Mouse (Mus musculus) spleen, embryonic (tissue): ENCODE measurements around the gene Inpp5a.
"Not testable (repeated sequence)": the region's sequence is repeated elsewhere in the genome, so short reads cannot be mapped to it uniquely, and the experiment has no call there.

ENCODE experiments used
- CTCF ChIA-PET: fragments of 350-600 bp; sonication (Branson Sonifier 250); formaldehyde crosslinking; loops from one replicate; lab custom pipeline; 2022; lab: Charles Lee

Inpp5a gene

DNA sequence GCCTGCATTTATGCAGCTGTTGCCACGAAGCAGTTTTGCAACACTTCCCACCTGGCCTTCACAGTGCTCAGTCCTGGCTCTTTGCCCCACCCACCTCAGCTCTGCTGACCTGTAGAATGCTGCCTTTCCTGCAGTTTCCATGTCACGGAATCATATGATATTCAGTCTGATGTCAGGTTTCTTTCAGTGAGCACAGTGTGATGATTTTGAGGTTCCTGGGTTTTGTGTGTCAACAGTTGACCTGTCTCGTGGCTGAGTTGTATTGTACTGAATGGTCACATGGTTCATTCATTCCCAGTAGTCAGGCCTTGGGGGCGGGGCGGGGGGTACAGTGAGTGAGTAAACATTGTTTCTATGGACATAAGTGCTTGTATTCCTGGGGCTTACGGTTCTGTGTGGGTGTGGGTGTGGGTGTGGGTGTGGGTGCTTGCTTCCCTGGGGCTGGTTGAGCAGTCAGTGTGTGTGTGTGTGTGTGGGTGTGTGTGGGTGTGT, 9.7 kb downstream of the Inpp5a start:
- CTCF ChIA-PET = no interaction called here

DNA sequence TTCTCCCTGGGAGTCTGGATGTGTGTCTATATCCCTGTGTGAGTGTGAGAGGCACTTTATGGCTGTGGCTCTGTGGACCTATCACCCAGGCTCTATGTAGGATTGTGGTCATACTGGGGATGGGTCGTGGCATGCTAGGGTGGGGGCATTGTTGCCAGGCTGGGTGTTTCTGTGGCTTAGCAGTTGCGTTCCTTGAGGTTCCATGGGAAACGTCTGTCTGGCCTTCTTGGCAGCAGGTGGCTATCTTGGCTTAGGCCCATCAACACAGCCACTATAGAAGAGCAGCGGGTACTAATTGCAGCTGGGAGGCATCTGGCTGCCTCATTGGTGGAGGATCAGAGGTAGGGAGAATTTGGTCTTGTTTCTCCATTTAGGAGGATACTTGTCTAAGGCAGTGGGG, 10.7 kb downstream of the Inpp5a start:
- CTCF ChIA-PET = no interaction called here

DNA sequence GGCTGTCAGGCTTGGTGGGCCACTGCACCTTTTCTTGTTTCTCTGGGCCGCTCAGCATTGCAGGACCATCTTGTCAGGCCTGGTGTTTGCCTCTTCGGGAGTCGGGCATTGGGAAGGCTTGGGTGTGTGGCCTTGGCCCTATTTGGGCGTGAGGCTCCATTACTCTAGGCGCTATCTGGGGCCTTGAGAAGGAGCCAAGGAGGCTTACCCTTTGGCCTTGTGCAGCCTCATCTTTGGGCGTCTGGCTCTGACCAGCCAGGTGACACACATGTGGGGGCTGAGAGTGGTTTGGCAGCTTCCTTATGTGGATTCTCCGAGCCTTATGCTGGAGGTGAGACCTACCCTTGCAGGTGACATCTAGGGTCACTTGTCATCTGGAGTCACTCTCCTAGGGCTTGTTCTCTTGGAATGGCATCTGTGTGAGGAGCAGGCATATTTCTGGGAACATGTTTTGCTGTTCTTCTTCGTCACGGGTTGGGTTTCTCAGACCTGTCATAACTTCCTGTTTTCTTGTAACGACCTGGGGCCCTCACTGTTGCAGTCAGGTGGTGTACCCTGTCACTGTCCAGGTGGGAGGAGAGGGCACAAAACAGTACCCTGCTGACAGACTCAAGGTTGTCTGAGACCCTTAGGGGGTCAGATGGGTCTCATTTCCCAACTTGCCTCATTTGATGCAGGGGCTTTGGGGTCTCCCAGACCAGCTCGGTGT, 11.2 kb downstream of the Inpp5a start:
- CTCF ChIA-PET = no interaction called here

DNA sequence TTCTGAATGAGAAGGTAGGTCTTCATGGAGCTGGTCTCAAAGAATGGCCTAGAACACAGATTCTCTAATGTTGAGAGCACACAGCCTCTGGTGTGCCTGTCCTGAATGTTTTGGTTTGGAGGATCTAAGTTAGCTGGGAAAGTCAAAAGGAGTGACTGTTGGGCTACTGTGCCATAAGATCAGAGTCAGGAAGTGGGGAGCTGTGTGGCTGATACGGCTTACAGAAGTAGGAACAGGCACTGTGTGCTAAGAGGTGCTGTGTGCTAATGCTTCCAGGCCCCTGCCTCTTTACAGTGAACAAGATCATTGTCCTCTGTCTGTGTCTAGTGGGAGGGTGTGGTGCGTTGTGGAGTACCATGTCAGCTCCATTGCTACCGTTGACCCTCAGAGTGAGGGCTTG, 12.0 kb downstream of the Inpp5a start:
- CTCF ChIA-PET = no interaction called here

DNA sequence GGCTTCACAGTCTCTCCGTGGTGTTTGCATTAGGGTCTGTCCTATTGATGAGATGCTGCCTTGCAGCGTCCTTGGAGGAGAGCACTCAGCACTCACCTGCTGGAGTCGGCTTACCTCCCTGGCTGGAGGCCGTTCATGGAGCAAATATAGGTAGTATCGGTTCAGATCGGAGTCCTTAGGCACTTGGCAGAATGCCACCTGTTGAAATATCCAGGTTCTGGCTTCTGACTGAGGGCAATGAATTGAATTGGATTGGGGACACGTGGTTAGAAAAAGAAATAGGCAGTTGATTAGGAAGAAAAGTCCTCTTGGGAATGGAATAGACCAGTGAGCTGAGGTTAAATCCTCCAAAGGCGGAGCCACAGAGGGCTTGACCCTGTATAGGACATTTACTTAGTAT, 12.9 kb downstream of the Inpp5a start:
- CTCF ChIA-PET = interaction anchor here (1.0 to 1.2 kb wide), 2 partner anchors 9 to 99 kb away, joined by 3 read pairs; no protein-coding TSS in a partner anchor

DNA sequence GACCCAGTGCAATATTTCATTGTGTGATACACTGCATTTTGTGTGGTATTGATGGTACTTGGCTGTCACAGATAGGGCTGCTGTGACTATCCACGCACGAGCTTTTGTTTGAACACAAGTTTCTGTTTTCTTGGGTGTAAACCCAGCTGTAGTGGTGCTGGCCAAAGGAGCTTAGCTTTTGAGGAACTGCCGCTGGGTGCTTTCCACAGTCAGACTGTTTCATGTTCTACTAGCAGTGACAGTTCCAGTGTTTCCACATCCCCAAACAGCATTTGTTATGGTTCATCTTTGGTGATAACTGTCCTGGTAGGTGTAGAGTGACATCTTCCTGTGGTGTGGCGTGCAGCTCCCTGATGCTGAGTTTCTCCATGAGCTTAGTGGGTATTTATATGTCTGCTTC, 13.8 kb downstream of the Inpp5a start:
- CTCF ChIA-PET = interaction anchor here (1.2 kb wide), 1 partner anchor 100 kb away, joined by 3 read pairs; no protein-coding TSS in a partner anchor

DNA sequence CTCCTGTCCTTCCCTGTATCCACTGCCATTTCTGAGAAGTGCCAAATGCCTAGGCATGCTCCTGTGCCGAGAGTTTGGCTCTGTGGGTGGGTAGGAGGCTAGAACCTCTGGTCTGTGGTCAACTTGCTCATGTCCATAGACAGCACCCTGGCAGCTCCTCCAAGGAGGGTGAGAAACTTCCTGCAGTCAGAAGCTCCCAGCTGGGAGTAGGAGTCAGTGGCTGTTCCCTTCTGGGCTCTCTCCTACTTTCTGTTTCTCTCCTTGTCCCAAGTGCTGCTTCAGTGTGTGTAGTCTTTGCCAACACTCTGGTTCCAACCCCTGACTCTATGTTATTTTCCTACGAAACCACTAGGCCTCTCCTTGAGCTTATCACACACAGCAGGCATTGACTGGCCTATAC, 17.7 kb downstream of the Inpp5a start:
- CTCF ChIA-PET = interaction anchor here (0.6 kb wide), 1 partner anchor 20 kb away, joined by 3 read pairs; no protein-coding TSS in a partner anchor

DNA sequence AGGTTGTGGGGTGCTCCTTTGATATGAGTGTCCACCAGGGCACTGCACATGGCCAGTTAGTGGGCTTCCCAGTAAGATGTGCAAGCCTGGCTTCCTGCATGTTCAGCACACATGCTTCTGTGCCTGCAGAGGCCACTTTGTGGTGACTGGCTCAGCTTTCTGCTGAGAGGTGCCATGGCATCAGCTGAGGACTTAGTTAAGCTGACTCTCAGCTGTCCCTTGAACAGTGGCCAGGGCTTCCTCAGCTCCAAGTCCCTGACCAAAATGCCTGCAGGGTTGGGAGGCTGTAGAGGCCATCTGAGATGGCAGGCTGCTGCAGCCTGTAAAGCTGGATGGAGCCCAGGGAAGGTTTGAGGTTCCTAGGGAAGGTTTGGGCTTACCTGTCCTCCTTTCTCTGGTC, 19.1 kb downstream of the Inpp5a start:
- CTCF ChIA-PET = no interaction called here

DNA sequence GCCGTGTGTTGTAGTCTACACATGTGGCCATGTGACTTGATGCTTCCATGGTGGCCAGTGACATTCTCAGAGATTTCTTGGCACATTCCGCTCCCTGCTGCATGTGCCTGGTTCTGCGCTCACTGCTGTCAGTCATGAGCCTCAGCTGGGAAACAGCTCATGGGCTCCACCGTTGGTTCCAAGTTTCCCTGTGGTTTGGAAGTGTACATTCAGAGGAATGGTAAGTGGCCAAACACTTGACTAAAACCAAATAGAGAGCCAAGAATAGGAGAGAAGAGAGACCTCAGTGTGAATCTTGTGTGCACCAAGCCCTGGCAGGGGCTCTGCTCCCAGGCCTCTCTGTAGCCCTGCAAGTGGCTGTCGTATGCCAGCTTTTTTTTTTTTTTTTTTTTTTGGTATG, 21.0 kb downstream of the Inpp5a start:
- CTCF ChIA-PET = interaction anchor here (0.6 kb wide), 2 partner anchors 36 to 194 kb away, joined by 3 to 5 read pairs; no protein-coding TSS in a partner anchor

DNA sequence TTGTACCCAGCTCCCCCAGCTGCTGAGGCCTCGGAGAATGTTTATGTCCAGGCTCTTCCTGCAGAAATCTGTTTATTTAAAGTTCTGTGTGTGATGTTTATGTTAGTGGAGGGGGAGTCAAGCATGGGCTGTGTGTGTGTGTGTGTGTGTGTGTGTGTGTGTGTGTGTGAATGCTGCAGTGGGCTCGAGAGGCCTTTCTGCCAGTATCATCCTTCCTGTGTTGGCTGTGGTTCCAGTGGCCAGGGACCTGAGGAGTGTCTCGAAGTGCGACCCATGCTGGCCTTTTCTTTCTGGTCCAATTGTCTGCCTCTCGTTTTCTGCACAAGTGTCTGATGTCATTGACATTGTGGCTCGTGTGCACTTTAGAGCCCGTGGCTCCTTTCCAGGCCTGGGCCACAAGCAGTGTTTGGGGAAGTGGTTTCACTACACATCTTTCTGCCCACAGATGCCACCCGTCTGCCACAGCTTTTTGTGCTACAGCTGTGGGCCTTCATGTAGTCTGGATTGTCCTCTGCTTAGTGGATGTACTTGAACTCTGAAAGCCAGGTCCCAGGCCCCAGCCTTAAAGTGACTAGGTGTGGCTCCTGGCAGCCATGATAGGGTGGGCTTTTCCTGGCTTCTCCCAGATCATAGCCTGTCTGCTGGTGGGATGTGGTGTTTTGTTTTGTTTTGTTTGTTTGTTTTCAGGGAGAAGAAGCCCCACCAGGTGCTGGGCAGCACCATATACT, 23.5 kb downstream of the Inpp5a start:
- CTCF ChIA-PET = no interaction called here

DNA sequence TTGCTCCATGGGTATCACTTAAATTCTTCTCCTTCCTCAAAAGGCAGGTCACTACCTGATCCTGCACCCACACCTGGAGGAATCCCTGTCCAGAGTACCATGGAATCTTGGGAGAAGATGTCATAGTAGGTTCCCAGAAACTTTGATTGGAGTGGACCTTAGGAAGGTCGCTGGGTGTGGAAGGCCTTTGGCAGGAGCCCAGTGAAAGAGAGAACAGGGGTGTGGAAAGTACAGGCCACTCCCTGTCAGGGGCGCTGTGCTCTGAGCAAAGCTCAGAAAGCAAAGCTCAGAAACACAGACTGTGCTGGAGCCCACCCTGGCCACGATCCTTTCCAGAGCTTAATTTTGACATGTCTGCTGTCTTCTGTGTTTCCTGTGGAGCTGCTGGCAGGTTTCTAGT, 24.5 kb downstream of the Inpp5a start:
- CTCF ChIA-PET = no interaction called here

DNA sequence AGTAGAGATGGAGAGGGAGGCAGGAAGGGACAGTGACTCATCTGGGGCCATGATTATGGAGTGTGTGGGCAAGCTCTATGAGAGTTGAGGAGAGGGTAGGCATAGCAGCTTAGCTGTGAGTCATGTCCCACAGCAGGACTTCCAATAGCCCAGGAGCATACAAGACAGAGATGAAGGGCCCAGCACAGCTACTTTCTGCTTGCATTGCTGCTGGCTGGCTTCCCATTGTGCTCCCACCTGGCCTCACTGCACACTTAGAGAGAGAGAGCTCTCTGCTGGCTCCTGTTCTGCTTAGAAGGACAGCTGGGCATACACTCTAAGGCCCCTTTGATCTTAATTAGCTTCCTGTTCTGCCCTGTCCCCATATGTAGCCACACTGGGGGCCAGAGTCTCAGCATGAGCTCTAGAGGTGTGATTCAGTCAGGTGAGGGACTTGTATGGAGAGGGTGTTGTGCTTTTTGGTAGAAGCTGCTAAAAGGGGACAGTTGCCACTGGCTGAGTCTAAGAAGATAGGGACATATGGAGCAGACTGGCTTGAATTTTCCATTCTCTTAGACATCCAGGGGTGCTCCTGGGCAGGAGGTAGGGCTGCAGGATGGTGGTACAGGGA, 26.8 kb downstream of the Inpp5a start:
- CTCF ChIA-PET = no interaction called here

DNA sequence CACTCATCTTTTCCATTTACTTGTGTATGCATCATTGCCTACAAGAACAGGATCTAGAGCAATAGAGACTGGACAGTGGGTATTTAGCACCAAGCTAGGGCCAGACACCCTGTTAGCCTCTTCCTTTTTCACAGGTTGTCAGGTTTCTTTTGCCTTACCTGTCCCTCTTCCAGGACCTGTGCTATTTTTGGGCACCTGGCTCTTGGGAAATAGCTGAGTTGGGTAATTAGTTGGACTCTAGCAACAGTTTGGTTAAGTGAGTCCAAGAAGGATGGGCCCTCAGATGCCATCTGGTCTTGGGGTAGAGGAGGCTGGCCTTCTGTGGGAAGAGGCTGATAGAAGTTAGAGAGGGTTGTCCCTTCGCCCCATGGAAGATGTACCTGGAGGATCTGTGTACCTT, 29.5 kb downstream of the Inpp5a start:
- CTCF ChIA-PET = no interaction called here

DNA sequence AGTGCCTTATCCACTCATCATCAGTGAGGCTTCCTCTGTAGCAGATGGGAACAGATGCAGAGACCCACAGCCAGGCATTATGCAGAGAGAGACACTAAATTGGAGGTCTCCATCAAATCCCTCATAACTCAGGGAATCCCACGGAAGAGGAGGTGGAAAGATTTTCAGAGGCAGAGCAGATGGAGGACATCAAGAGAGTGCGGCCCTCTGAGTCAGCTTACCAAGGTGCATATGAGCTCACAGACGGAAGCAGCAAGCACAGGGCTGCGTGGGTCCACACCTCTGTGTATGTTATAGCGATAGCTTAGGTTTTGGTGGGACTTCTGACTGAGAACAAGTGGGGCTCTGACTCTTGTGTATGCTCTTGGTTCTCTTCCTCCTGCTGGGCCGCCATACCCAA, 33.9 kb downstream of the Inpp5a start:
- CTCF ChIA-PET = no interaction called here

DNA sequence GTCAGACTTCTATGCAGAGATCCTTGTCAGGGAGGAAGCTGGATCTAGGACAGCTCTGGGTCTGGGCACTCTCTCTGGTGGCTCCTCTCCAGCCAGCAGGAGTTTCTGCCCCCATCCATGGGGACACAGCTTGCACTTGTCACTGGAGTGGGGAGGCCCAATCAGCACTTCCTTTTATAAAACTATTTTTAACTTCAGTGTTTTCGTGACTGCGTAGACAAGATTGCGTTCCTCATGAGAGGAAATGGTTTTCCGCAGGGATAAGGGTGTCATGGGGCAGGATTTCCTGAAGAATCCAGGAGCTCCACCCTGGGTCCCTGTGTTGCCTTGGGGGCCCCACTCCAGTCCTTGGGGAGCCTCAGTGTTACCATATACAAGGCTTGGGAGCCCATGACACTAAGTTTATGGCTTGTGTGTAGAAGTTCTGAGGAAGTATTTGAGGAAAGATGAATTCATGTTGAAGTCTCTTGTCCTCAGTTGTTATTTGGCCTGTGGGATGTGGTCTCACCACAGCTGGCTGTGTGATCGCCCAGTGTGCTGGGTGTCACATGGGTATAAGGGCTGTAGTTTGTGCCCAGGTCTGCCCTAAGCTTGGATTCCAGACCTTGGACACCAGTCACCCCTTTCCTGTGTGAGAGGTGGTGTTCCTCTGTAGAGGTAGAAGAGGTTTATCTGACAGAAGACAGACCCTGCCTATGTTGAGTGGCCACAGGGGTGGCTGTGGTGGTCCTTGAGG, 45.4 kb downstream of the Inpp5a start:
- CTCF ChIA-PET = no interaction called here

DNA sequence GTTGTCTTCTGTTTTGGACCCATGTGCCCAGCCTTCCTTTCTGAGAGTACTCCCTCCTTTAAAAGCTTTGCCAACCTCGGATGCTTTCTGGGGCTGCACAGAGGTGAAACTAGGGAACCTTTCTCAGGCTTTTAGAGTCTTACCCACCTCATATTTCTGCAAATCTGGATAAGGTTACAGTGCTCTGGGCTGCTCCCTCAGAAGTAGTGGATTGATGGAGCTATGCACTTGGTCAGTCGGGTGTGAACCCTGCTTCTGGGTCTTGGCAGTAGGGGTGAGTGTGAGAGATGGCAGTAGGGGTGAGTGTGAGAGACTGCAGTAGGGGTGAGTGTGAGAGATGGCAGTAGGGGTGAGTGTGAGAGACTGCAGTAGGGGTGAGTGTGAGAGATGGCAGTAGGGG, 46.0 kb downstream of the Inpp5a start:
- CTCF ChIA-PET = not testable (repeated sequence)

DNA sequence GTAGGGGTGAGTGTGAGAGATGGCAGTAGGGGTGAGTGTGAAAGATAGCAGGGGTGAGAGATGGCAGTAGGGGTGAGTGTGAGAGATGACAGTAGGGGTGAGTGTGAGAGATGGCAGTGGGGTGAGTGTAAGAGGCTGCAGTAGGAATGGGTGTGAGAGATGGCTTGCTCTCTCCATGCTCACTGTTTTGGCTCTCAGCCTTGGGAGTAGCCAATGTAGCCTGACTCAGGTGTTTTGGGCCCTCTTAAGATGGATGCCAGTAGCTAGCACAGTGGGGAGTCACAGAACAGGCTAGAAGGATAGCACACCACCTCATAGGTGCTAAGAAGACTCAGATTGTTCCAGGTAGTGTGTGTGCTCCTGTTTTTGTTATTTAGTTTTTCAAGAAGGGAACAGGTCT, 46.8 kb downstream of the Inpp5a start:
- CTCF ChIA-PET = no interaction called here

DNA sequence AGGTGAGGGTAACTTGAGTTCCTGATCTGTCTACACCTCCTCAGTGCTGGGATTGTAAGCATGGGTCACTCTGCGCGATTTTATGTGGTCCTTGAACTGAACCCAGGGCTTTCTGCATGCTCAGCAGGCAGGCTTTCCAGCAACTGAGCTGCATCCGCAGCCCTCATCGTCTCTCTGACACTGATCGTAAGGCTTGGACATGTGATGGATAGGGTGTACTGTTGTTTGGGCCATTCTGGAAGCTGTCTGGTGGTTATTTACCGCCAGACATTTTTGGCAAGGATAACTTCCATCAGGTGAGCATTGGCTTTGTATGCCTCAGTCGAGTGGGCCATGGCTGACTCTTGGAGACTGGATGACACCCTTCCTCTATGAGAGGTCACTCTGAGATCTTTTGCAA, 48.0 kb downstream of the Inpp5a start:
- CTCF ChIA-PET = no interaction called here

DNA sequence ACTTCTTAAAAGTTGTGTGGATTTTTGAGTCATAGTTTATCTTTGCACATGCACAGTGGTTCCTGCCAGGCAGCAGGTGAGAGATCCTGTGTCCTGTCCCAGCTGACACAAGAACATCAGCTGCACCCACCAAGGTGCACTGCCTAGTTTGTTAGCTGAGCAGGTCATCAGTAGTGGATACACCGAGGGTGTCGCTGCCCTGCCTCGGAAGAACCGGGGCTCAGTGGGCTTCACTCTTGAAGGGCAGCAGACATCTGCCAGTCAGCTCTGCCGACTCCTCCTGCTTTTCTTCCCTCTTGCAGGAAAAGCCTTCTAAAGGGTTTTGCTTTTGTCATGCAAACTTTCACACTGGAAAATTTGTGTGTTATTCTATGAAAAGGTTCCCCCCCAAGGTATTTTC, 48.6 kb downstream of the Inpp5a start:
- CTCF ChIA-PET = no interaction called here

DNA sequence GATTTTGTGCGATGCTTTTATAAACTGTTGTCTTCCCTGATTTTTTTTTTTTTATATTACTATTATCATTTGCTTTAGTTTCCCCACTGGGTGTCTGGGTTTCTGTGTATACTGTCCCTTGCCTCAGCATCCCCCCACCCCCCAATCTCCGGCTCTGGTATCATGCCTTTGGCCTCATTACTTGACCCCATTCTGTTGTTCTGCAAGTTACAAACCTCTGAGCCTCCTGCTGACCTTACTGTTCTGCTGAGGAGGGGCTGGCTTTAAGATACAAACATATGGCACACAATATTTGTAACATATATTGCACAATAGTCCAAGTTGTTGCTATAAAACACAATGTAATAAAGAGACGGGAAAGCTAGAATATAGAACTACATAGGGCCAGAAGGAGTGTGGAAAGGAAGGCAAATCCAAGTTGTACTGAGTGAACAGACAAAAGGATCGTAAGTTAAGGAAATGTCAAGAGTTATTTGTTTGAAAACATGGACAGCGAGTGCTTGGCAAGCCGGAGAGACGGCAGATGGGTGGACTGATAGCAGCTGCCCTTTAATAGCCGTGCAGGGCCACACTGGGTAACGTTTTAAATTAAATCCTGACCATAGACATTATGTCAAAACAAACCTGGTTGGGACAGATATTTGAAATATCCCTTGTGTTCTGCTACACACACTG, 49.2 kb downstream of the Inpp5a start:
- CTCF ChIA-PET = no interaction called here

DNA sequence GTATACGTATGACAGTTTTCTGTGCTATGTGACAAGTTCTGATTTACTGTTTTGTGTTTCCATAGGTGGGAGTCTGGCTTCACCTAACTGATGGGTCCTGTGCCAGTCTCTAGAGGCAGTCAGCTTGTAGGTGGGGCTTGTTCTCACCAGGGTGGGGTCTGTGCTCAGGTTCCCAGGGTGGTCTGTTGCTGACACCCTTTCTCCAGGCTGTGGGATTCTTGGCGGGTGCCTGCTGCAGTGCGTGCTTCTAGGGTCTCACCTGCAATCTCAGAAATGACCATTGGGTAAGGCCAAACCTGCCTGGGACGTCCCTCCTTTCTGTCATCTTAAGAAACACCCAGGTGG, 49.7 kb downstream of the Inpp5a start:
- CTCF ChIA-PET = no interaction called here
